Mouse (Mus musculus) embryonic fibroblast, embryonic 13.5 days (primary cell): ENCODE data around the gene Spats1.

Experiments used
- CTCF ChIP-seq: IDR thresholded peaks from 2 replicates; pipeline ENCODE4 v1.5.1; 2011; ENCODE audit warnings: mild to moderate bottlenecking, control low read depth, low read length, moderate library complexity, borderline replicate concordance; ENCODE audit not compliant: insufficient read depth
- POLR2A ChIP-seq: IDR thresholded peaks from 2 replicates; pipeline ENCODE4 v1.6.1; 2011; ENCODE audit warnings: low read depth, mild to moderate bottlenecking, control low read depth, low read length, moderate library complexity

DNA sequence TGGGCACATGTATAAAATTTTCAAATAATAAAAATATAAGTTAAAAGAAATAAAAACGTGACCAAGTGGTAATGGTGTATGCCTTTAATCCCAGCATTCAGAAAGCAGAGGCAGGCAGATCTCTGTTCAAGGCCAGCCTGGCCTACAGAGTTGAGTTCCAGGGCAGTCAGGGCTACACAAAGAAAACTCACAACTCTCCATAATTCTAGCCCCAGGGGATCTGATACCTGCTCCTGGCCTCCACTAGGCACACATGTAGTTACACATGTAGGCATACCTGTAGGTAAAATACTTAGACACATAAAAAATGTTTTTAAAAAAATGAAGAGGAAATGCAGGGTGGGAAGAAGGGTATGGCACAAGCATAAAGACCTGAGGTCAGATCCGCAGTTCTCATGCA, 20.4 kb downstream of the Spats1 start:
- TF ChIP-seq CTCF (no peak), POLR2A (no peak)
